Mouse (Mus musculus) heart, adult 2 months (tissue): ENCODE measurements around the gene Gm49358. TPM values are rescaled to one million over a fixed set of nuclear protein-coding genes. Genes with fewer than 3 reads are reported as not detected.
A peak's percentile ranks its signal among the peaks of the same experiment; 100 is the strongest.

Source experiments
- DNase-seq, 2 experiments: peaks; one replicate each; pipeline ENCODE4 v3.0.0; 2021
- H3K27ac ChIP-seq: fragments of 200-600 bp; 2 replicates; pipeline ENCODE4 v1.8.1; 2022
- H3K27me3 ChIP-seq: fragments of 200-500 bp; 2 replicates; pipeline ENCODE4 v1.6.1; 2012; ENCODE audit warnings: mild to moderate bottlenecking, low read length, inconsistent platforms, mixed read lengths; ENCODE audit not compliant: control insufficient read depth, insufficient read depth
- H3K36me3 ChIP-seq: fragments of 200-500 bp; 2 replicates; pipeline ENCODE4 v1.6.1; 2012; ENCODE audit warnings: low read length, inconsistent platforms; ENCODE audit not compliant: control insufficient read depth, insufficient read depth
- H3K4me1 ChIP-seq: fragments of 200-500 bp; 2 replicates; pipeline ENCODE4 v1.6.1; 2011; ENCODE audit warnings: low read length; ENCODE audit not compliant: control insufficient read depth, insufficient read depth
- H3K4me3 ChIP-seq: fragments of 200-600 bp; 2 replicates; pipeline ENCODE4 v1.8.1; 2022
- H3K79me2 ChIP-seq: fragments of 200-500 bp; replicated peaks from 2 replicates; pipeline ENCODE4 v1.6.1; 2012; ENCODE audit warnings: mild to moderate bottlenecking, inconsistent platforms, low read length, moderate library complexity, mixed read lengths; ENCODE audit not compliant: control insufficient read depth, insufficient read depth
- H3K9ac ChIP-seq: fragments of 200-500 bp; 2 replicates; pipeline ENCODE4 v1.6.1; 2012; ENCODE audit warnings: low read depth, mild to moderate bottlenecking, control low read depth, inconsistent platforms, low read length, mixed read lengths
- CTCF ChIP-seq: fragments of 200-600 bp; IDR thresholded peaks from 2 replicates; pipeline ENCODE4 v1.8.1; 2022; ENCODE audit warnings: antibody characterized with exemption, mild to moderate bottlenecking, moderate library complexity
- EP300 ChIP-seq: fragments of 200-500 bp; IDR thresholded peaks from 2 replicates; pipeline ENCODE4 v1.6.1; 2011; ENCODE audit warnings: low read depth, low read length, control low read depth; ENCODE audit not compliant: insufficient read depth
- POLR2A ChIP-seq: fragments of 200-500 bp; IDR thresholded peaks from 2 replicates; pipeline ENCODE4 v1.6.1; 2011; ENCODE audit warnings: mild to moderate bottlenecking, low read depth, low read length, control low read depth; ENCODE audit not compliant: insufficient read depth
- WGBS: fragments of 180-500 bp; shearing (Covaris S2); methylation state at CpG from one replicate; pipeline ENCODE4 v1.1.7; 2018; 5-methylcytosine and 5-hydroxymethylcytosine counted together
- intact Hi-C: fragments of 180-260 bp; cut with DNase I; formaldehyde crosslinking; loops from one replicate; pipeline ENCODE4 v1.15.1; 2025
- polyA plus RNA-seq: library from polyadenylated mRNA; depleted of rRNA; stranded (reverse); fragments of >200 nt; gene quantifications from 2 replicates; pipeline ENCODE4 v1.2.3, GENCODE M21; 2012
- total RNA-seq, 2 experiments: library from RNA; stranded (reverse); gene quantifications; 2 replicates each; pipeline ENCODE4 v1.2.3; 2021

Gene Gm49358
- total and polyA plus RNA-seq, 3 experiments: 10.5 to 14.3 TPM; not detected in 1

DNA sequence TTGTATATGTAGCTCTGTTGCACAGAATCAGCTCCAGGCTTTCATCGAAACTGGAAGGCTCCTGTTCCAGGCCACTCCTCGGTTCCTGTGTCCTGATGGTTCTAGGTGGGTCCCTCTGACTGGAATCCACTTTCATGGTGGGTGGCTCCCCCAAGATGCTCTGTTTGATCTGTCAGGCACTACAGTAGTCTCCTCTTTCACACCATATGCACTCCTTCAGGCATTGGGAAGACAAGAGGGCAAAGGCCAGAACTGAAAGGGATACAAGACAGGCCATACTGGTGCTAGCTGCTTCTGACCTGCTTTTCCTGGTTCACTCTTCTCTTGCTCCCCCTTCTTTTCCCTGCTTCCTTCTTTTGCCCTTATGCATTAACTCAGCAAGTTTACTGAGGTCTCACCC, 20.9 kb upstream of the Gm49358 start:
- intact Hi-C loops: no loop called here
- TF ChIP-seq POLR2A (no peak), CTCF (no peak), EP300 (no peak)
- DNase-seq: no peak
- WGBS: 96% methylated on average over 2 of the region's 2 CpGs
- no peaks in the 10 kb centered on the region for H3K79me2 ChIP-seq
- no peaks in the 10 kb centered on the region for H3K4me1 ChIP-seq
- no peak overlapping the region for H3K9ac ChIP-seq
- H3K4me3 ChIP-seq: no peak overlapping the region
- H3K27ac ChIP-seq: no peak overlapping the region
- H3K27me3 ChIP-seq: no peaks in the 10 kb centered on the region
- no peaks in the 10 kb centered on the region for H3K36me3 ChIP-seq

DNA sequence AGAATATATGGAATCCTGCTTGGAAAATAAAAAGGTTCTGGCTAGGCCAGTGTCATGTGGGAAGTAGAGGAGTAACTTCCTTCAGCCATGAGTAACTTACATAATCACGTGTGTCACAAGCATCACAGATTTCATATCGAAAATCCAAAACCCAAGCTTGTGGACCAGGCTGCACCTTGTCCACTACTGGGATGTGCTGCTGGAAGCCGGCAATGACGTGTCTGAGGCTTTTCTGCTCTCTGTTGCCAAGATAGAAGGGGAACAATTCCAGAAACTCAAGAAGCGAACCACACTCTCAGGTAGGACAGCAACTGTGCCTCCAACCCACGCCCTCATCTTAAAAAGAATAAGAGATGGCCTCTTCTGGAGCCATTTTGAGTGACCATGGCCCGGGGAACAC, 19.5 kb upstream of the Gm49358 start:
- H3K27ac ChIP-seq: no peak overlapping the region
- no peak for DNase-seq
- no peaks in the 10 kb centered on the region for H3K79me2 ChIP-seq
- H3K4me1 ChIP-seq: no peaks in the 10 kb centered on the region
- WGBS: 91% methylated on average over 7 of the region's 7 CpGs
- H3K4me3 ChIP-seq: no peak overlapping the region
- no peaks in the 10 kb centered on the region for H3K36me3 ChIP-seq
- H3K9ac ChIP-seq: no peak overlapping the region
- no peak for TF ChIP-seq CTCF
- no peak for TF ChIP-seq POLR2A
- no peak for TF ChIP-seq EP300
- H3K27me3 ChIP-seq: no peaks in the 10 kb centered on the region
- intact Hi-C loops: no loop called here

DNA sequence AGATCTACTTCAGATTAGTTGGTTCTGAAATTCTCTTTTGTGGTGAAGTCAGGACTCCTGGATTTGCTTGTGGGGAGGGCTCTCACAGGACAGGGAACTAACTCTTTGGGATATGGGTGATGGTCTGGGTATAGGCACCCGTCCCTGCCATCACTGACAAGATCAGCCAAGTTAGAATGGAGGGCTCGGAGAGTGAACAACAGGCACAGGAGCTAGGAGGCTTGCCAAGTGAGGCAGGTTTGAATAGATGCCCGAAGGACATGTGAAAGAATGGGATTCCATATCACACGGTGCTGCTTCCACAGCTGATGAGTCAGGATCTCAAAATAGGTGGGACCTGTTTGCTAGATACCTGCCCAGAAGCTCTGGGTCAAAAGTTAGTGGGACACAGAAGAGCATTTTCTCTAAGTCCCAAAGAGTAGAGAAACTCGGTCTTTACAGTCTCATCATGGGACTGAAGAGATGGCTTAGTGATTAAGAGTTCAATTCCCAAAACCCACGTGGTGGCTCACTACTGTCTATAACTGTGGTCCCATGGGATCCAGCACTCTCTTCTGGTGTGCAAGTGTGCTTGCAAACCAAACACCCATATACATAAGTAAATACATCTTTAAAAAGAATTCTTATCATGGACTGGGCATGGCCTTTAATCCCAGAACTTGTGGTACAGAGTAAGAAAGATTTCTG, 7.8 kb upstream of the Gm49358 start:
- Histone ChIP-seq H3K79me2 (no peaks in the 10 kb centered on the region), H3K4me1 (no peaks in the 10 kb centered on the region), H3K9ac (no peak overlapping the region), H3K36me3 (no peaks in the 10 kb centered on the region), H3K27me3 (no peaks in the 10 kb centered on the region), H3K27ac (peak overlapping the region; percentile 40), H3K4me3 (no peak overlapping the region)
- DNase-seq: peak in 1 of 2 experiments; percentile 55
- no peak for TF ChIP-seq EP300
- no peak for TF ChIP-seq POLR2A
- no peak for TF ChIP-seq CTCF
- intact Hi-C loops: no loop called here
- WGBS: 53% methylated on average over 6 of the region's 6 CpGs

DNA sequence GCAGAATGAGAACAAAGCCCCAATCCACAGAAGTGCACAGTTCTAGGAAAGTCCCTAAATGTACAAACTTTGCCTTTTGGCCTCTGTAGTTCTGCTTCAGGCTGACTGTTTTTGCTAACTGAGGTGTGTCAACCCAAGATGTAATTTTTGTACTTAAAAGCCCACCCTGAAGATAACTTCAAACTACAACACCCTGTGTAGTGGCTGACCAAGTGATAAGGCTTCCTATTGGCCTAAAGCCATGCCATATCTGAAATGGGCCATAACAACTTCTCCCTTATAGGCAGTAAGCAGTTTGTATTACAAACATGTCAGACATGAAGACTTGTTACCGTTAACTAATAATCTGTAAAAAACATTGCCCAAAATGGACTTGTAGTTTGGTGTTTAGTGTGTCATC, 6.0 kb upstream of the Gm49358 start:
- DNase-seq: no peak
- intact Hi-C loops: no loop called here
- Histone ChIP-seq H3K4me1 (no peaks in the 10 kb centered on the region), H3K79me2 (no peaks in the 10 kb centered on the region), H3K27ac (no peak overlapping the region), H3K36me3 (no peaks in the 10 kb centered on the region), H3K9ac (no peak overlapping the region), H3K4me3 (no peak overlapping the region), H3K27me3 (no peaks in the 10 kb centered on the region)
- WGBS: 89% methylated on average over 1 of the region's 1 CpGs
- TF ChIP-seq POLR2A (no peak), CTCF (no peak), EP300 (no peak)

DNA sequence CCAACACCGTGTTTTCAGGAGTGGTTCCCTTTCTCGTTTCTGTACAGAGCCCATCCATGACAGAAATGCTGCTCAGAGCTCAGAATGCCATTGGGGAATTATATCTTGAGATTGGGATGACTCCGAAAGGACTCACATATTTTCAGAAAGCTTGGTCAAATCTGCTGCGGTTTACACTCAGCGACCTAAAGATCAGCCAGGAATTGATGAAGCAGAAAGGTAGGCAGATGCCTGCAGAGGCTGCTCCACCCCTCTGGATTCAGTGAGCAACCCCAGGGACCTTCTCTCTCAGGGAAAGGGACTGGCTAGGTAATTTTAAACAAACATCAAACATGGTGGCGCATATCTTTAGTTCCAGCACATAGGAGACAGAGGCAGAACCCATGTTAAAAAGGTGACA, 5.6 kb upstream of the Gm49358 start:
- 85% methylated on average over 6 of the region's 6 CpGs for WGBS
- intact Hi-C loops: no loop called here
- no peak overlapping the region for H3K4me3 ChIP-seq

DNA sequence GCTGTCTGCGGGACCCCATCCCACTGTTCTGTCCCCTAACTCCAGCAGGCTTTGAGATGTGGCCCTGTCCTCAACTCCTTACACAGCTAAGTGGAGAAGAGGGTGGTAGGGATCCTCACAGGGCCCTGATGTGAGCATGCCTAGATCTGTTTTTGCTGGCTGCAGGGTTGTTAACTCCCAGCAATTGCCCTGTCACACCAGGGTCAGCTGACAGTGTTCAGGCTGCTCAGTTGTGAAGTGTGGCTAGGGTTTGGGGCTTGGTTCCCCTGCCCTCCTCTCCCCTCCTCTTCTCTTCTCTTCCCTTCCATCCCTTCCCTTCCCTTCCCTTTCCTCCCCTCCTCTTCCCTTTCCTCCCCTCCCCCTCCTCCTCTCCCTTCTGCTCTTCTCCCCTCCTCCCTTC, 2.5 kb upstream of the Gm49358 start:
- no peak for DNase-seq
- H3K9ac ChIP-seq: no peak overlapping the region
- H3K4me3 ChIP-seq: no peak overlapping the region
- H3K27me3 ChIP-seq: no peaks in the 10 kb centered on the region
- no peak for TF ChIP-seq EP300
- no peak for TF ChIP-seq CTCF
- no peak for TF ChIP-seq POLR2A
- H3K27ac ChIP-seq: no peak overlapping the region
- no peaks in the 10 kb centered on the region for H3K36me3 ChIP-seq
- H3K79me2 ChIP-seq: no peaks in the 10 kb centered on the region
- no peaks in the 10 kb centered on the region for H3K4me1 ChIP-seq
- 93% methylated on average over 1 of the region's 1 CpGs for WGBS
- intact Hi-C loops: no loop called here

More for the DNA sequence above, 5.6 kb upstream of the Gm49358 start:
- Histone ChIP-seq H3K9ac (no peak overlapping the region), H3K27ac (no peak overlapping the region), H3K4me1 (no peaks in the 10 kb centered on the region), H3K79me2 (no peaks in the 10 kb centered on the region), H3K27me3 (no peaks in the 10 kb centered on the region), H3K36me3 (no peaks in the 10 kb centered on the region)
- no peak for DNase-seq
- TF ChIP-seq POLR2A (no peak), EP300 (no peak), CTCF (no peak)
